Mouse (Mus musculus) cortical plate, adult 2 months (tissue): ENCODE results near the gene Fscn1. TPM values are rescaled to one million over a fixed set of nuclear protein-coding genes. Genes with fewer than 3 reads are reported as not detected.
A peak's percentile ranks its signal among the peaks of the same experiment; 100 is the strongest.

Experiments
- H3K27ac ChIP-seq: fragments of 200-500 bp; 2 replicates; pipeline ENCODE4 v1.5.1; 2012; ENCODE audit warnings: low read length, control low read depth, inconsistent platforms; ENCODE audit not compliant: insufficient read depth
- H3K4me1 ChIP-seq: fragments of 200-500 bp; 2 replicates; pipeline ENCODE4 v1.6.1; 2011; ENCODE audit warnings: low read length; ENCODE audit not compliant: control insufficient read depth, insufficient read depth
- H3K4me3 ChIP-seq: fragments of 200-500 bp; 2 replicates; pipeline ENCODE4 v1.5.1; 2011; ENCODE audit warnings: mild to moderate bottlenecking, low read length, control low read depth; ENCODE audit not compliant: insufficient read depth
- CTCF ChIP-seq: fragments of 200-500 bp; IDR thresholded peaks from 2 replicates; pipeline ENCODE4 v1.5.1; 2011; ENCODE audit warnings: mild to moderate bottlenecking, control low read depth, low read length; ENCODE audit not compliant: insufficient read depth; ENCODE audit errors: extremely low read depth
- POLR2A ChIP-seq: fragments of 200-500 bp; IDR thresholded peaks from 2 replicates; pipeline ENCODE4 v1.6.1; 2011; ENCODE audit warnings: mild to moderate bottlenecking, low read length, control low read depth; ENCODE audit not compliant: insufficient read depth; ENCODE audit errors: extremely low read depth
- polyA plus RNA-seq: library from polyadenylated mRNA; depleted of rRNA; stranded (reverse); fragments of >200 nt; gene quantifications from 2 replicates; pipeline ENCODE4 v1.2.3, GENCODE M21; 2012; rRNA removed

Fscn1 gene
- polyA plus RNA-seq, 1 experiment, result 267 TPM

DNA sequence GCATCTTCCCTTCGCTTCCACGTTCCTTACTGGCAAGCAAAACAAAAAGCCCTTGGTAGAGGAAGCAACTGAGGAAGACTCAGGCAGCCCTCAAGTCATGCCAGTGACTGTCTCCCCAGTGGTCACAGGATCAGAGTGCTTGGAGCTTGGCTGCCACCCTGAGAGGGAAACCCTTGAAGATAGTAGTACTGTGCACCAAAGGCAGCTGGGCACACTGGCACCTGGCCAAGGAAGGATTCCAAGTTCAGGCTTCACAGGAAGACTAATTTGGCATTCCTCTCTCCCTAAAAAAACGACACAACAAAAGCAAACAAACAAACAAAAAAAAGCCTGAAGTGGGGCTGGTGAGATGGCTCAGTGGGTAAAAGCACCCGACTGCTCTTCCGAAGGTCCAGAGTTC is 28.4 kb downstream of the Fscn1 start:
- H3K27ac ChIP-seq, result no peak overlapping the region
- H3K4me1 ChIP-seq, result no peaks in the 10 kb centered on the region
- TF ChIP-seq CTCF (no peak), POLR2A (no peak)
- H3K4me3 ChIP-seq, result no peak overlapping the region

DNA sequence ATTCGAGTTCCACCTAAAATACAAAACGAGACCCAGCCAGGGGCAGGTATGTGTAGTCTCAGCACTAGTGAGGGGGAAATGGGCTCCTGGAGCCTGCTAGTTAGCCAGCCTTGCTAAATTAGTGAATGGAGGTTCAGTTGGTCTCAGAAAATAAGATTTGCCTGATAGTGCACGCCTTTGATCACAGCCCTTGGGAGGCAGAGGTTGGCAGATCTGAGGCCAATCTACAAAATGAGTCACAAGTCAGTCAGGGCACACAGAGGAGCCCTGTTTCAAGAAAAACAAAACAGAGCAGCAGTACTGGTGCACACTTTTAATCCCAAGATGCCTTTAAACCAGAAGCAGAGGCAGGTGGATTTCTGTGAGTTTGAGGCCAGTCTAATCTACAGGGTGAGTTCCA is 29.0 kb downstream of the Fscn1 start:
- no peak for TF ChIP-seq POLR2A
- TF ChIP-seq CTCF, result no peak
- Histone ChIP-seq H3K27ac (no peak overlapping the region), H3K4me1 (no peaks in the 10 kb centered on the region), H3K4me3 (no peak overlapping the region)

DNA sequence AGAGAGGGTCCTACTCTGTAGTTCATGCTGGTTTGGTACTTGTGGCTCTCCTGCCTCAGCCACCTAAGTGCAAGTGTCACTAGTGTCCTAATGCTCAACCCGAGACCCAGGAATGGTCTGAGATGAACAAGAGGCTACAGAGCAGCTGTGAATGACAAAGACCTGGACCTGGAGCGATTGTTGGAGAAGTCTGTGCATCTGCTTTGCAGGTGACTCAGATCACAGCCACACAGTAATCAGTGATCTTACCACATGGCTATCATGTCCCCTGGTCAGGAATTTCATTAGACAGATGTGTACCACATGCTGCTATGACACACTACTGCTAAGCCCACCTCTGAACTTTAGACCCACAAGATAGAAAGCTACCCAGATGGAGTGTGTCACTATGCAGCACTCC is 34.6 kb downstream of the Fscn1 start:
- Histone ChIP-seq H3K27ac (no peak overlapping the region), H3K4me3 (no peak overlapping the region), H3K4me1 (no peaks in the 10 kb centered on the region)
- TF ChIP-seq CTCF, result no peak
- no peak for TF ChIP-seq POLR2A

DNA sequence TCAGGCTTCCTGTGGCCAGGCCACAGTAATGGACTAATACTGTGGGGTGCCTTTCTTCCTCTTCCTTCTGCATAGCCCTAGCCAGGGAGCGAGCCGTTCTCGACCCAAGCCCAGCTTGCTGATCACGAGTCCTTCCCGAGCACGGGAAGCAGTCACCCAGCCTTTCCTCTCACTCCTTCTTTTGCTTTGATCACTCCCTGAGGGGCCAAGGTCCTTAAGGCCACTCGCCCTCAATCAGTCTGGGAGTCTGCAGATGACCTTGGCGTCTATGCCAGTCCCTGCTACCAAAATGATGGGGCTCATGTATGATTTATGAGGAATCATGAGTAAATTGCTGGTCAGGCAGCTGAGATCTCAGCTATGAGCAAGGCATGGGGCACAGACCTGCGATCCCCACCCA is 37.4 kb downstream of the Fscn1 start:
- TF ChIP-seq CTCF (no peak), POLR2A (no peak)
- Histone ChIP-seq H3K4me1 (no peaks in the 10 kb centered on the region), H3K4me3 (no peak overlapping the region), H3K27ac (no peak overlapping the region)

DNA sequence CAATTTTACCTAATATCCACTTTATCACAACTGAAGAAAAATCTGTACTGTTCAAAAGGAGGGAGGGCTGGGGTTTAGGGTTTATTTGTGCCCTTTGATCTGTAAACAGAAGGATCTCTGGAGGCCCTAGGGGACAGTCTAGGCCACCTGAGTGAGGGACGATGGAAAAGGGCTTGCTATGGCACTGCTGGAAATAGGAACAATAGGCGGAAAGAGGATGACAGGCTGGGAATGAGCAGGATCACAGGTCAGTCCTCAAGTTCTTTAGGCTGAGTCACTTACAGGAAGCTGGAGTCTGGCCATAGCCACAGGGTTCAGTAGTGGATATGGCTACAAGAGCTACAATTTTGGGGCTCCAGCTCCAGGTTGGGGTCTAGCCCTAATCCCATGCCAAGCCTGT is 38.0 kb downstream of the Fscn1 start:
- Histone ChIP-seq H3K4me1 (no peaks in the 10 kb centered on the region), H3K27ac (no peak overlapping the region), H3K4me3 (no peak overlapping the region)
- TF ChIP-seq CTCF (no peak), POLR2A (no peak)

DNA sequence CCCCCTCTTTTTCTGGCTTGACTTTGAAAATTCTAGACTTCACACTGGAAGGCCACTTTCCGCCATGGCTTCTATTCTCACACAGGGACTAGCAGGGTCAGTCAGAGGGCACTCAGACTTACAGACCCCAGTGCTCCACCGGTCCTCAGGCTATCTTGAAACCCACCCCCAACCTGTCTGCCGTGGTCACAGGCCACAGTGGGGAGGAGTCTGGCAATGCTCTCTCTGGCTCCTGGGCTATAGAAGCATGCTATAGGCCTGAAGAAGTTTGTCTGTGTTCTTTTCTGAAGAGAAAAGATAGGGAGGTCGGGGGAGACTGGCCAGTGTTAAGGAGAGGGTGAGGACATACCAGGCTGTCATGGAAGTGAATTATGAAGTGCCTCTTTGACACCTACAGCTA is 39.9 kb downstream of the Fscn1 start:
- H3K4me3 ChIP-seq, result no peak overlapping the region
- no peak for TF ChIP-seq CTCF
- TF ChIP-seq POLR2A, result no peak
- H3K4me1 ChIP-seq, result no peaks in the 10 kb centered on the region
- no peak overlapping the region for H3K27ac ChIP-seq

DNA sequence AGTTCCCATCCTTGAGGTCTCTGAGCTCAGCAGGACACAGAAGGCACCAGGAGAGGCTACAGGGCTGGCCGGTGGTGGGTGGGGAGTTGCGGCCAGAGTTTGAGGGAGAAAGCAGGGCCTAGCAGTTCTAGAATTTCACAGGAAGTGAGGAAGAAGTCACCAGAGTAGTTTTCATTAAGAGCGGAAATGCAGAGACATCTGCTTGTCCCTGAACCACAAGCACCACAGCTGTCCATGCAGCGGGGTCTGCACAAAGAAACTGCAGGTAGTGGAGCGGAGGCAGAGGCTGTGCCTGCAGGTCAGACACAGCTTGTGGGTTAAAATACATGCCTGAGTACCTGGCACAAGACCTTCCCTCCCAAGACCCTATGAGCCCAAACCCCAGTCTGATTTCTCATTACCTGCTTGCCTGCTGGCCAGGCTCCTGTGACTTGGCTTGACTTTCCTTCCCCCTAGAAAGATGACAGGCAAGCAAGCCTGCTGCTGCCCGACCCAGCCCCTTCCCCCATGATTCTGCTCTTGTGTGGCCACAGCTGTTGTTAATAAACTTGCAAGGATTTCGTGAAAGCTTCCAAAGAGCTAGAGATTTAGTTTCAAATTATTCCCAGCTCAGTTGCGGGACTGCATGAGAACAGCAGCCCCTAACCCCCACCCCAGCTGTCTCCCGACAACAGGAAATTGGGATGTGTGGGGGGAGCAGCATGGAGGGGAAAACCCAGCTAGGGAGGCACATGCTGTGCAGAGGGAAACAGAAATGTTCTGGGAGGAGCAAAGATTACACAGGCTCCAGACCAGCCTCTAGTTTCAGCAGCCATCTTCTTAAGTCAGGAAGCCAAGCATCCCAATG is 40.7 kb downstream of the Fscn1 start:
- Histone ChIP-seq H3K27ac (peak overlapping the region; percentile 38; the same call in 1 of the 2 replicates), H3K4me3 (no peak overlapping the region), H3K4me1 (no peaks in the 10 kb centered on the region)
- TF ChIP-seq POLR2A, result no peak
- TF ChIP-seq CTCF, result no peak

DNA sequence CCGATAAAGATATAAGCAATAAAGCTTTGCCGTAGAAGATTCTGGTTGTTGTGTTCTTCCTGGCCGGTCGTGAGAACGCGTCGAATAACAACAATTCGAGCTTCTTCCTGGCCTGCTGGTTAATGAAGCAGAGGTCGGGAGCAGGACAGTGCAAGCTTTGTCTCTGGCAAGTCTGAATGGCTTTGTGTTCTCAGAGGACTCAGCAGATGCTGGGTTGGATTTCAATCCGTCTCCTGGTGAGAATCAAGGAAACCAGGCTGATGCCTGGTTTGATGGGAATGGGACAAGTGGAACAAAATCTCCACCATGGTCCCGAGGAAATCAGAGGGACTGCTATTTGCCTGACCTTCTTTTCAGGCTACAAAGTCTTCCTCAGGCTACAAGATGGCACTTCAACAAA is 49.2 kb downstream of the Fscn1 start:
- H3K4me1 ChIP-seq, result no peaks in the 10 kb centered on the region
- TF ChIP-seq CTCF (no peak), POLR2A (no peak)
- H3K27ac ChIP-seq, result peak overlapping the region; percentile 76; the same call in 1 of the 2 replicates
- no peak overlapping the region for H3K4me3 ChIP-seq

DNA sequence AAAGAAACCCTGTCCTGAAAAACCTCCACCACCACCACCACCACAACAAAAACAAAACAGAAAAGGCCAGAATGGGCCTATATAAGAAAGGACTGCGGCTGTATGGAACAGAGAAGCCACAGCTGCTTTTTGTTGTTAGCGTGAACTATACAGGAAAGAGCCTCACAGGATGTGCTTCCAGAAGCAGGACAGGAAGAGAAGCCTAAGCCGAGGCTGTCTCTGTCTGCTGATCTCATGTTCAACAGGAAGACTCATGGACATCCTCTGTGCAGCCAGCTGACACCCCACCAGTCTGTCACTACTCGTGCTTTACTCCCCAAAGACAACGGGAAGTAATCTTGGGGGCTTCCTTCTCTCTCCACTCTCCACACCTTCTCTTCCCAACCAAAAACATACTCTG is 57.3 kb downstream of the Fscn1 start:
- H3K4me3 ChIP-seq, result no peak overlapping the region
- TF ChIP-seq POLR2A, result no peak

More for the DNA sequence above, 57.3 kb downstream of the Fscn1 start:
- no peaks in the 10 kb centered on the region for H3K4me1 ChIP-seq
- H3K27ac ChIP-seq, result peak overlapping the region; percentile 47; the same call in 1 of the 2 replicates

Other genes starting within 250 kb of the Fscn1 start
- 29.6 and 31.7 TPM in 2 replicates for gene Tnrc18, start 142.7 kb upstream of the Fscn1 start, polyA plus RNA-seq
- 22.4 and 22.7 TPM in 2 replicates for gene Fbxl18, start 64.9 kb upstream of the Fscn1 start, polyA plus RNA-seq
- gene Actb, start 53.6 kb upstream of the Fscn1 start, polyA plus RNA-seq, result 2,590 and 2,602 TPM in 2 replicates
- 27.7 and 28.5 TPM in 2 replicates for gene Rnf216, start 152.7 kb downstream of the Fscn1 start, polyA plus RNA-seq
- not detected in 2 replicates for gene Olfr718-ps1, start 187.2 kb downstream of the Fscn1 start, polyA plus RNA-seq
- gene Rbak, start 220.4 kb downstream of the Fscn1 start, polyA plus RNA-seq, result 10.0 and 12.5 TPM in 2 replicates
- not detected in 2 replicates for gene Spdye4b, start 220.7 kb downstream of the Fscn1 start, polyA plus RNA-seq